Mouse (Mus musculus) CH12.LX (cell line): ENCODE results near the gene Triobp. TPM values are rescaled to one million over a fixed set of nuclear protein-coding genes. Genes with fewer than 3 reads are reported as not detected.

ENCODE experiments used
- DNase-seq: peaks from one replicate; pipeline ENCODE4 v3.0.0-alpha.2; 2013; ENCODE audit errors: extremely low read depth
- H3K27ac ChIP-seq: 2 replicates; pipeline ENCODE4 v1.5.1; 2012; ENCODE audit warnings: low read depth, mild to moderate bottlenecking, control low read depth, moderate library complexity; ENCODE audit not compliant: insufficient read depth
- H3K27me3 ChIP-seq: replicated peaks from 2 replicates; pipeline ENCODE3; 2012; ENCODE audit warnings: inconsistent platforms
- H3K36me3 ChIP-seq, 2 experiments: replicated peaks in 1 of 2; 2 replicates each; pipeline versions ENCODE3 to v1.6.1; 2012; ENCODE audit warnings: inconsistent platforms in 1 of 2, low read length in 1 of 2, mild to moderate bottlenecking in 1 of 2, mixed read lengths in 1 of 2, moderate library complexity in 1 of 2; ENCODE audit not compliant: control insufficient read depth in 1 of 2, insufficient read depth in 1 of 2
- H3K4me1 ChIP-seq, 2 experiments: 2 replicates each; pipeline ENCODE4 v1.6.1; 2012; ENCODE audit warnings: inconsistent platforms in 1 of 2, moderate library complexity in 1 of 2; ENCODE audit not compliant: insufficient read depth in 2 of 2, control insufficient read depth in 1 of 2
- H3K4me2 ChIP-seq: 2 replicates; pipeline ENCODE4 v1.6.1; 2012; ENCODE audit warnings: low read depth, mild to moderate bottlenecking, control low read depth; ENCODE audit not compliant: poor library complexity, insufficient read depth, severe bottlenecking
- H3K4me3 ChIP-seq, 3 experiments: fragments of 150-350 bp in 1 of 3; sonication (generic) in 1 of 3; replicated peaks in 1 of 3; 2 replicates each; pipeline versions ENCODE3 to v1.5.1; 2011 to 2012; ENCODE audit warnings: low read depth in 2 of 3, low read length in 2 of 3, mild to moderate bottlenecking in 2 of 3, moderate library complexity in 2 of 3, control low read depth in 1 of 3, improper control_type of control experiment in 1 of 3, inconsistent platforms in 1 of 3, mixed read lengths in 1 of 3; ENCODE audit not compliant: poor library complexity in 1 of 3
- H3K79me2 ChIP-seq: replicated peaks from 2 replicates; pipeline ENCODE4 v1.6.1; 2012; ENCODE audit warnings: mild to moderate bottlenecking, moderate library complexity; ENCODE audit not compliant: control insufficient read depth, poor library complexity, insufficient read depth, severe bottlenecking; ENCODE audit errors: extremely low read depth
- H3K9ac ChIP-seq: 2 replicates; pipeline ENCODE4 v1.6.1; 2012; ENCODE audit warnings: low read depth, mild to moderate bottlenecking, control low read depth, moderate library complexity; ENCODE audit not compliant: insufficient read depth
- H3K9me3 ChIP-seq: replicated peaks from 2 replicates; pipeline ENCODE3; 2012; ENCODE audit warnings: low read length, inconsistent platforms, mixed read lengths
- CHD1 ChIP-seq: IDR thresholded peaks from 2 replicates; pipeline ENCODE4 v1.6.1; 2012; ENCODE audit warnings: low read depth, low read length, improper control_type of control experiment, inconsistent platforms
- CTCF ChIP-seq, 2 experiments: IDR thresholded peaks in 1 of 2; conservative IDR thresholded peaks in 1 of 2; 2 replicates each; pipeline ENCODE4 v1.5.1; 2011 to 2012; ENCODE audit warnings: low read depth in 2 of 2, low read length in 2 of 2, improper control_type of control experiment in 1 of 2, inconsistent platforms in 1 of 2, mild to moderate bottlenecking in 1 of 2, moderate library complexity in 1 of 2
- ELF1 ChIP-seq: IDR thresholded peaks from 2 replicates; pipeline ENCODE4 v1.6.1; 2014; ENCODE audit warnings: low read depth, mild to moderate bottlenecking, inconsistent platforms, low read length, improper control_type of control experiment
- EP300 ChIP-seq: IDR thresholded peaks from 2 replicates; pipeline ENCODE4 v1.6.1; 2011; ENCODE audit warnings: low read length, improper control_type of control experiment
- JUND ChIP-seq: conservative IDR thresholded peaks from 2 replicates; pipeline ENCODE4 v1.6.1; 2011; ENCODE audit warnings: low read depth, low read length, improper control_type of control experiment
- MEF2A ChIP-seq: IDR thresholded peaks from 2 replicates; pipeline ENCODE4 v1.6.1; 2014; ENCODE audit warnings: low read depth, mild to moderate bottlenecking, inconsistent platforms, low read length, improper control_type of control experiment, borderline replicate concordance
- MYC ChIP-seq: IDR thresholded peaks from 2 replicates; pipeline ENCODE4 v1.6.1; 2011; ENCODE audit warnings: low read depth, mild to moderate bottlenecking, improper control_type of control experiment, low read length
- NRF1 ChIP-seq: IDR thresholded peaks from 2 replicates; pipeline ENCODE4 v1.6.1; 2014; ENCODE audit warnings: low read depth, mild to moderate bottlenecking, inconsistent platforms, low read length, improper control_type of control experiment, moderate library complexity
- PAX5 ChIP-seq: IDR thresholded peaks from 2 replicates; pipeline ENCODE4 v1.6.1; 2012; ENCODE audit warnings: low read length, inconsistent platforms, mixed read lengths
- POLR2A ChIP-seq: IDR thresholded peaks from 2 replicates; pipeline ENCODE4 v1.6.1; 2011; ENCODE audit warnings: low read depth, mild to moderate bottlenecking, improper control_type of control experiment, low read length
- RAD21 ChIP-seq: IDR thresholded peaks from 2 replicates; pipeline ENCODE4 v1.6.1; 2011; ENCODE audit warnings: low read depth, mild to moderate bottlenecking, low read length, improper control_type of control experiment, moderate library complexity
- SIN3A ChIP-seq: IDR thresholded peaks from 2 replicates; pipeline ENCODE4 v1.6.1; 2012; ENCODE audit warnings: low read length, improper control_type of control experiment, inconsistent platforms
- SMC3 ChIP-seq: IDR thresholded peaks from 2 replicates; pipeline ENCODE4 v1.6.1; 2011; ENCODE audit warnings: low read depth, low read length, improper control_type of control experiment
- TBP ChIP-seq: conservative IDR thresholded peaks from 2 replicates; pipeline ENCODE4 v1.6.1; 2011; ENCODE audit warnings: low read depth, low read length, improper control_type of control experiment
- TCF12 ChIP-seq: IDR thresholded peaks from 2 replicates; pipeline ENCODE4 v1.6.1; 2014; ENCODE audit warnings: low read depth, mild to moderate bottlenecking, inconsistent platforms, low read length, improper control_type of control experiment
- ZKSCAN1 ChIP-seq: IDR thresholded peaks from 2 replicates; pipeline ENCODE4 v1.6.1; 2012; ENCODE audit warnings: low read depth, inconsistent platforms, low read length, improper control_type of control experiment, borderline replicate concordance
- dilution Hi-C: fragments of 300-500 bp; cut with MboI; formaldehyde crosslinking; loops from 2 replicates; pipeline ENCODE4 v1.14.3; 2020; ENCODE audit warnings: low sequenced_read_pairs; ENCODE audit not compliant: extremely low pct_unique_long_range_greater_than_20kb, extremely low pct_ligation_motif_present
- in situ Hi-C: fragments of 300-500 bp; cut with MboI; formaldehyde crosslinking; loops from 3 replicates; pipeline ENCODE4 v1.14.3; 2019; ENCODE audit warnings: low sequenced_read_pairs, low pct_ligation_motif_present, low pct_unique_long_range_greater_than_20kb, mixed read lengths
- polyA plus RNA-seq: library from polyadenylated mRNA; unstranded; fragments of >175 nt; gene quantifications from 2 replicates; pipeline ENCODE4 v1.2.1, GENCODE M21; 2012; ENCODE audit warnings: low read depth; ENCODE audit not compliant: insufficient read length
- total RNA-seq, 2 experiments: library from RNA; depleted of rRNA; stranded (reverse); fragments of 300-350 nt in 1 of 2; fragments of >200 nt in 1 of 2; gene quantifications; 2 replicates each; pipeline ENCODE4 v1.2.3; 2012 to 2014

Gene Triobp
- total and polyA plus RNA-seq, 3 experiments, result 11.5 to 31.0 (median 25.5) TPM

DNA sequence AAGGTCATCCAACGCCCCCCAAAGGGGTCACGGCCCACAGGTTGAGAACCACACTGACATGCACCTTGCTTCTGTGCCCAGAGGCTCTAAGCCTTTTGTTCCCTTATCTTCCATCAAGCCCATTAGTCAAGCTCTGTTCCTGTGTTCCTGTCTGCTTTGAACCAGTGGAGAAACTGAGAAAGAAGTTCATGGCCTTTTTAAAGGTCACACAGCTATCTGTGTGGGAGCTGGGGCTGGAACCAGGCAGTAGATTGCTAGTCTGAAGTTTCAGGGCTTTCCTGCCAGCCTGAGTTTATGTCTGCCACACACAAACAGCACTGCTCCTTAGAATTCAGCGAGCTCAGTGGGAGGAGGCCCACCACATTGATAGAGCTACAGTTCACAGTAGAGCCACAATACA lies 55.6 kb downstream of the Triobp start:
- Histone ChIP-seq H3K27me3 (no peaks in the 10 kb centered on the region), H3K36me3 (peaks cover 66 to 86% of the 10 kb centered on the region in 2 experiments)
- TF ChIP-seq CTCF (conservative IDR thresholded peaks at IDR 0.05 in 1 of 2, IDR thresholded peaks at IDR 0.05 in 1 of 2; ENCODE audit: low read depth in 2 of 2, low read length in 2 of 2) (no peak), SMC3 (no peak), POLR2A (no peak), SIN3A (no peak), ELF1 (no peak), RAD21 (no peak), TCF12 (no peak), JUND (no peak), MEF2A (no peak), PAX5 (no peak), EP300 (no peak), TBP (no peak), ZKSCAN1 (no peak)
- TF ChIP-seq, all 38 proteins: peak for 0
- H3K9ac ChIP-seq, result no peak overlapping the region
- no peak overlapping the region for H3K27ac ChIP-seq
- H3K4me3 ChIP-seq, result no peak overlapping the region
- H3K4me1 ChIP-seq, result peaks cover 16 to 40% of the 10 kb centered on the region in 2 experiments
- dilution Hi-C loops, result no loop called here
- no peak for DNase-seq
- in situ Hi-C loops, result no loop called here
- no peak overlapping the region for H3K4me2 ChIP-seq
- no peaks in the 10 kb centered on the region for H3K9me3 ChIP-seq
- H3K79me2 ChIP-seq, result no peaks in the 10 kb centered on the region

DNA sequence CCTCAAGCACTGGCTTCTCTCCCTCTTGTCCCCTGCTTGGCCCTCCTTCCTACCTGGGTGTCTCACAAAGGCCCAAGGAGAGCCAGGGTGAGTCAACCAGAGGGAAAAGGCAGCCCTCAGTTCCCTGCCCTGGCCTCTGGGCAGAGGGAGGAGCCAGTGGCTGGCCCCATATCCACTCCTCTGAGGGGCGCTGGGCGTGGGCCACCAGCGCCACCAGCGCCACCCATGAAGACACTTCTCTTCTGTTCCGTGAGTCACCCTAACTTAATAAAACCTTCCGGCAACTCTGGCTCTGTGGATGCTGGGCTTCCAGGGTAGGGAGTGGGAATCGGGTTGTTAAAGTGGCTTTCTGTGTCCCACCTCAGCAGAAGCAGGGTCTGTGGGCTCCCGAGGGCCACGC lies 58.1 kb downstream of the Triobp start:
- TF ChIP-seq NRF1 (no peak), MEF2A (no peak), MYC (no peak), TBP (no peak), CHD1 (no peak)
- no peak overlapping the region for H3K9ac ChIP-seq
- DNase-seq, result no peak
- H3K9me3 ChIP-seq, result no peaks in the 10 kb centered on the region
- peaks cover 52 to 71% of the 10 kb centered on the region in 2 experiments for H3K36me3 ChIP-seq
- H3K4me1 ChIP-seq, result peaks cover under 1 to 15% of the 10 kb centered on the region in 2 experiments; a peak in 2 of 4 replicates
- in situ Hi-C loops, result loop anchor here (5.0 kb wide), 1 partner anchor 53 kb away; no protein-coding TSS in a partner anchor
- no peak overlapping the region for H3K4me3 ChIP-seq
- no peaks in the 10 kb centered on the region for H3K79me2 ChIP-seq
- dilution Hi-C loops, result no loop called here
- no peak overlapping the region for H3K4me2 ChIP-seq
- H3K27me3 ChIP-seq, result no peaks in the 10 kb centered on the region
- H3K27ac ChIP-seq, result no peak overlapping the region
